Mouse (Mus musculus): ENCODE results near the gene Bet1l. TPM values are rescaled to one million over a fixed set of nuclear protein-coding genes. Genes with fewer than 3 reads are reported as not detected.

Bet1l gene
- polyA plus RNA-seq, 1 experiment from 2014 or later = 55.3 TPM

GRCm38 (mm10) chr7:140877364-140877763 is 20.0 kb upstream of the Bet1l start:
- no peak for ATAC-seq (ENCODE audit: insufficient number of reproducible peaks, insufficient read depth, low FRiP score, low read depth)

DNA sequence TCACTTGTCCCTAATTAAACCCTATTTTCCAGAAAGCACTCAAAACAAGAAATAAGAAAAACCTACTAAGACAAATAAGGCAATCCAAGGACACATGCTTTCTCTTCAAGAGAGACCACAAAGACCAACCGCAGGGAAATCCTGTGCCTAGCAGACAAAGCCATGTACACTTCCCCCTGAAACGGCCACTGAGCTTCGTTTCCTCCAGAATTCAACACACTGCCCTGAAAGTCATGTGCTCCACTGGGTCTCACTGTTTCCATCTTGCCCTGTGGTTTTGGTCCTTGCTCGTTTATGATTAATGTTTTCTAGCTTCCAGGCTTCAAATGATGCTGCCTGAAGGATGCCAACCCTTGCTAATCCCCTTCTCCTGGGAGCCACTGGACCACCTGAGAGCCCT is 16.8 kb upstream of the Bet1l start:
- 92% methylated on average over 4 of the region's 4 CpGs for WGBS

More at GRCm38 (mm10) chr7:140877364-140877763, 20.0 kb upstream of the Bet1l start:
- Histone ChIP-seq H3K27me3 (ENCODE audit: control insufficient read depth, insufficient read depth, low read length) (no peaks in the 10 kb centered on the region), H3K4me3 (ENCODE audit: low read depth, low read length) (no peak overlapping the region), H3K9ac (replicated peaks; ENCODE audit: low read depth, low read length) (no peak overlapping the region), H3K9me3 (ENCODE audit: control insufficient read depth, low read depth, low read length) (no peaks in the 10 kb centered on the region), H3K27ac (ENCODE audit: low read length) (no peak overlapping the region), H3K4me1 (ENCODE audit: control insufficient read depth, insufficient read depth, low read length) (peaks cover 7% of the 10 kb centered on the region; the same call in 1 of the 2 replicates), H3K36me3 (ENCODE audit: control insufficient read depth, insufficient read depth, low read length) (peaks cover 8% of the 10 kb centered on the region; the same call in 1 of the 2 replicates), H3K4me2 (replicated peaks; ENCODE audit: low read depth, low read length) (no peak overlapping the region)
- WGBS = 73% methylated on average over 6 of the region's 6 CpGs

DNA sequence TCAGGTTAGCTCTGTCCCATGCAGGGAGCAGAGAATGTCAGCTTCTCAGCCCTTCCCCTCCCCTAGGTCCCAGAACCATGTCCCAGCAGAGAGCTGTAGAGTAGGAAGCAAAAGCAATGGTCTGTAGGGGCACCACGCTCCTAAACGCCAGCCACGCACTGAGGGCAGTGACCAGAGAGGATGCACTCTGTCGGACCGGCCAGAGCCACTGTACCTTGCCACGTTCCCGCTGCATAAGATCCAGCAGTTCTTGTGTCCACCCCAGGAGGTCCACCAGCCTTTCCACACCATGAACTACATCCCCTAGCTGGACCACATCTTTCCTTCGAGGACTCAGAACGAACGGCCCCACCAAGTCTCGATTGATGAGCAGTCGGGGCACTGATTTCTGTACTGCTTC is 7.4 kb upstream of the Bet1l start:
- Histone ChIP-seq H3K27me3 (ENCODE audit: control insufficient read depth, insufficient read depth, low read length) (no peaks in the 10 kb centered on the region), H3K9me3 (ENCODE audit: control insufficient read depth, low read depth, low read length) (no peaks in the 10 kb centered on the region), H3K27ac (ENCODE audit: low read length) (no peak overlapping the region), H3K4me2 (replicated peaks; ENCODE audit: low read depth, low read length) (no peak overlapping the region), H3K9ac (replicated peaks; ENCODE audit: low read depth, low read length) (no peak overlapping the region), H3K4me3 (ENCODE audit: low read depth, low read length) (no peak overlapping the region), H3K36me3 (ENCODE audit: control insufficient read depth, insufficient read depth, low read length) (peaks cover 38% of the 10 kb centered on the region), H3K4me1 (ENCODE audit: control insufficient read depth, insufficient read depth, low read length) (no peaks in the 10 kb centered on the region)
- no peak for ATAC-seq (ENCODE audit: insufficient number of reproducible peaks, insufficient read depth, low FRiP score, low read depth)
- 90% methylated on average over 12 of the region's 12 CpGs for WGBS

More for the DNA sequence above, 16.8 kb upstream of the Bet1l start:
- peaks cover 14% of the 10 kb centered on the region; the same call in 1 of the 2 replicates for H3K36me3 ChIP-seq (ENCODE audit: control insufficient read depth, insufficient read depth, low read length)
- H3K4me3 ChIP-seq (ENCODE audit: low read depth, low read length) = no peak overlapping the region
- H3K4me1 ChIP-seq (ENCODE audit: control insufficient read depth, insufficient read depth, low read length) = no peaks in the 10 kb centered on the region
- ATAC-seq (ENCODE audit: insufficient number of reproducible peaks, insufficient read depth, low FRiP score, low read depth) = no peak
- no peak overlapping the region for H3K27ac ChIP-seq (ENCODE audit: low read length)
- H3K27me3 ChIP-seq (ENCODE audit: control insufficient read depth, insufficient read depth, low read length) = no peaks in the 10 kb centered on the region
- H3K9ac ChIP-seq (replicated peaks; ENCODE audit: low read depth, low read length) = no peak overlapping the region
- H3K4me2 ChIP-seq (replicated peaks; ENCODE audit: low read depth, low read length) = no peak overlapping the region
- H3K9me3 ChIP-seq (ENCODE audit: control insufficient read depth, low read depth, low read length) = no peaks in the 10 kb centered on the region

DNA sequence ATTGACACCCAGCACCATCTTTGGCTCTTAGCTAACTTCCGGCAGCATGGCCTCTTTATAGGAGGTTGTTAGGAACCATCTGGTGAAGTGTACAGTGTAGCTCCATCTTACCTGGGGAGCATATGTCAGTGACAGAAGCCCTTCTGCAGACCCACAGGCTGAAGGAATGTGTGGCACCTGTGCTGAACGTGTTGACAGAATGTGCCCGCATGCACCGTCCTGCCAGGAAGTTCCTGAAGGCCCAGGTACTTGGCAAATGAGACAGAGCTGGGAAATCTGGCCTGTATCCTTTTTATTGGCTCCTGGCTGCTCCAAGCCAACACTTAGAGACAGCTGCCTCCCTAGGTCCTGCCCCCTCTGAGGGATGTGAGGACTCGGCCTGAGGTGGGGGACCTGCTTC is 3.4 kb upstream of the Bet1l start:
- peaks cover 7% of the 10 kb centered on the region for H3K4me1 ChIP-seq (ENCODE audit: control insufficient read depth, insufficient read depth, low read length)
- H3K36me3 ChIP-seq (ENCODE audit: control insufficient read depth, insufficient read depth, low read length) = peaks cover 53% of the 10 kb centered on the region
- no peaks in the 10 kb centered on the region for H3K27me3 ChIP-seq (ENCODE audit: control insufficient read depth, insufficient read depth, low read length)
- H3K4me3 ChIP-seq (ENCODE audit: low read depth, low read length) = no peak overlapping the region
- H3K9me3 ChIP-seq (ENCODE audit: control insufficient read depth, low read depth, low read length) = no peaks in the 10 kb centered on the region
- H3K4me2 ChIP-seq (replicated peaks; ENCODE audit: low read depth, low read length) = no peak overlapping the region
- no peak overlapping the region for H3K27ac ChIP-seq (ENCODE audit: low read length)
- H3K9ac ChIP-seq (replicated peaks; ENCODE audit: low read depth, low read length) = no peak overlapping the region
- ATAC-seq (ENCODE audit: insufficient number of reproducible peaks, insufficient read depth, low FRiP score, low read depth) = no peak
- WGBS = 82% methylated on average over 5 of the region's 5 CpGs

DNA sequence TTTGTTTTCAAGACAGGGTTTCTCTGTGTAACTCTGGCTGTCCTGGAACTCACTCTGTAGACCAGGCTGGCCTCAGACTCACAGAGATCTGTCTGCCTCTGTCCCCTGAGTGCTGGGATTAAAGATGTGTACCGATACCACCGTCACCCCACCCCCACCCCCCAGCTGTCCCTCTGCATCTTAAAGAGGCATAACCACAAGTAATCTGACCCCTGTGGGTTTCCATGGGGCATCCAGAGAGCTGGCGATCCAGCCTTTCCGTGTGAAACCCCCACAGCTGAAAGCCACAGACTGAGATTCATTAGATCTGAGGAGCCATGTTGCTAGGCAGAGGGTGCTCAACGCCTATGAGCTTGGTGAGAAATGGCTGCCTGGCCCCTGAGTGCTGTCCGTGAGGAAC is 2.6 kb upstream of the Bet1l start:
- no peak overlapping the region for H3K4me2 ChIP-seq (replicated peaks; ENCODE audit: low read depth, low read length)
- WGBS = 74% methylated on average over 6 of the region's 6 CpGs
- H3K36me3 ChIP-seq (ENCODE audit: control insufficient read depth, insufficient read depth, low read length) = peaks cover 53% of the 10 kb centered on the region
- no peak for ATAC-seq (ENCODE audit: insufficient number of reproducible peaks, insufficient read depth, low FRiP score, low read depth)
- no peaks in the 10 kb centered on the region for H3K27me3 ChIP-seq (ENCODE audit: control insufficient read depth, insufficient read depth, low read length)
- H3K4me3 ChIP-seq (ENCODE audit: low read depth, low read length) = no peak overlapping the region
- peaks cover 12% of the 10 kb centered on the region for H3K4me1 ChIP-seq (ENCODE audit: control insufficient read depth, insufficient read depth, low read length)
- H3K9me3 ChIP-seq (ENCODE audit: control insufficient read depth, low read depth, low read length) = no peaks in the 10 kb centered on the region
- no peak overlapping the region for H3K27ac ChIP-seq (ENCODE audit: low read length)
- H3K9ac ChIP-seq (replicated peaks; ENCODE audit: low read depth, low read length) = no peak overlapping the region

GRCm38 (mm10) chr7:140858746-140859145 is 1.4 kb upstream of the Bet1l start:
- no peak overlapping the region for H3K27ac ChIP-seq (ENCODE audit: low read length)
- H3K4me2 ChIP-seq (replicated peaks; ENCODE audit: low read depth, low read length) = peak overlapping the region; percentile 99; the same call in 1 of the 2 replicates
- H3K4me1 ChIP-seq (ENCODE audit: control insufficient read depth, insufficient read depth, low read length) = peaks cover 13% of the 10 kb centered on the region
- 94% methylated on average over 8 of the region's 8 CpGs for WGBS
- ATAC-seq (ENCODE audit: insufficient number of reproducible peaks, insufficient read depth, low FRiP score, low read depth) = no peak
- H3K9ac ChIP-seq (replicated peaks; ENCODE audit: low read depth, low read length) = 0 out of 2 replicates have a peak overlapping the region, but pooled peaks have one; percentile 88
- H3K27me3 ChIP-seq (ENCODE audit: control insufficient read depth, insufficient read depth, low read length) = no peaks in the 10 kb centered on the region
- peaks cover 58% of the 10 kb centered on the region for H3K36me3 ChIP-seq (ENCODE audit: control insufficient read depth, insufficient read depth, low read length)
- H3K4me3 ChIP-seq (ENCODE audit: low read depth, low read length) = no peak overlapping the region; the same call in 1 of the 2 replicates
- H3K9me3 ChIP-seq (ENCODE audit: control insufficient read depth, low read depth, low read length) = no peaks in the 10 kb centered on the region

DNA sequence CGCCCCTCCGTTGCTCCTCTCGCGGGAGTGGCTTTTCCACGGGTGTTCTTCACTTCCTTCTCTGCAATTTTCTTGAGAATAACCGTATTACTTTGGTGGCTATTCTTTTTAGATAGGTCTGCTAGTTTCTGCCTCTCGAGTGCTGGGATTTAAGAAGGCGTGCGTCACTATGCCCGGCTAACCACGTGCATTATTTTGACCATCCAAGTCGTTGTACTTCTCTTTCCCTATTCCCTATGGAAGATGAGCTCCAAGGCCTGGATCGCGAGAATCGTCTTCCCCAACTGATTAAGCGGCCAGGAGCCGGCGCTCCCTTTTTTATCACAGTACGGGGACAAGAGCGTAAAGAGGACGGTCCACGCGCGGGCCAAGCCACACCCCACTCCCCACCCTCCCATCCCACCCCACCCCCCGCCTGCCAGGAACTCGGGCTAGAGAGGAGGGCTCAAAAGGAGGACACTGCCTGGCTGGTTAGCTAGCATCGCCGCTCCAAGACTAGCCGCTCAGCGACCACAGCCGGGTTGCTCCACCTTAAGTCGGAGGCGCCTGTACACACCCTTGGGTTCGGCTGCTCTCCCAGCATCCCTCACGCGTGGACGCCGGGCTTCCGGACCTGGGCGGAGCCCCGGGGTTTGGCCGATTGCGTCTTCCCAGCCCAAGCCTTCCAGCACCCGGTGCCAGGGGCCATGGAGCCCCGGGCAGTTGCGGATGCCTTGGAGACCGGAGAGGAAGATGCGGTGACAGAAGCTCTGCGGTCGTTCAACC is 410 bp downstream of the Bet1l start, which contains the start of gene Ric8a:
Ric8a (plus strand) TSS at position 173 of the 765 bp plus-strand sequence.
- Histone ChIP-seq H3K4me3 (ENCODE audit: low read depth, low read length) (peak within 1 kb of the TSS; percentile 87), H3K9me3 (ENCODE audit: control insufficient read depth, low read depth, low read length) (no peaks in the 10 kb centered on the region), H3K27me3 (ENCODE audit: control insufficient read depth, insufficient read depth, low read length) (no peaks in the 10 kb centered on the region), H3K36me3 (ENCODE audit: control insufficient read depth, insufficient read depth, low read length) (peaks cover 50% of the 10 kb centered on the region), H3K4me1 (ENCODE audit: control insufficient read depth, insufficient read depth, low read length) (peaks cover 13% of the 10 kb centered on the region), H3K9ac (replicated peaks; ENCODE audit: low read depth, low read length) (peak within 1 kb of the TSS; percentile 88), H3K4me2 (replicated peaks; ENCODE audit: low read depth, low read length) (peak within 1 kb of the TSS; percentile 99), H3K27ac (ENCODE audit: low read length) (peak within 1 kb of the TSS; percentile 94)
- under 1% methylated on average over 50 of the region's 50 CpGs for WGBS
- peak; percentile 79 for ATAC-seq (ENCODE audit: insufficient number of reproducible peaks, insufficient read depth, low FRiP score, low read depth)

DNA sequence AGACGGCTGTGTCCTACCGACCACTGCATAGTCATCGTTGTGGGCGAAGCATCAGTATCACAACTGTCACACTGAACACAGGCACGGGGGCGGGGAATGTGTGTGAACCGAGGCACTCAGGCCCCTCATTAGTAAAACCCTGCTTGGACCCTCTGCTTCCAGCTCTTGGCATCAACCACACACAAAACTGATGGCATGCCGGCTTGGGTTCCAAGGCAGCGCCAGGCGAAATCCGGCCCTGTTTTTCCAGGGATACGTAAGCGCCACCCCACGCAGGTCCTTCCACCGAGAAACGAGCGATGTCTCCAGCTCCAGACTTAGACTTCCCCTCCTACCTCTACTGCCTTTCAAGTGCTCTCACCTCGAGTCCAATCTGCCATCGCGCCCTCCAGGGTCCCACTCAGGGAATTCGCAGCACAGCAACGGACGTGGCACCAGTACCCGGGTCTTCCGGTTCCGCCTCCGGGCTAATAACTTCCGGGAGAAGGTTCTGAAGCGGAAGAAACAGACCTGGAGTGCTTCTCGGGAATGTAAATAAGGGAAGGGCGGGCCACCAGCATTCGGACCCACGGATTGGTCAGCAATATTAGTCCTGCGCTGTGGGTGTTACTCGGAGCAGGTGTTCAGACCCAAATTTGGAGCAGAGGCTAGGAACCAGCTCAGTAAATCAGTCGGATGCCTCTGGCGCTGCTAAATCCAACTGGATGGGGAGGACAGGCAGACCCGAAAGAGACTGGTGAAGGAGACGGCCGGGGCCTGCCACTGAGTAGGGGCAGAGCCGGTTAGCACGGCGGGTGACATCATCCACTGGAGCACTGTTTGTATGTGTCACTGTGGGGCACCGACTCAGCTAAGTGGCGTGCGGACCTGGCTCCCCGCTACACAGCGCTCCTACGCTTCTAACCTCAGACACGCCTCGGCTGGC is 1.3 kb downstream of the Bet1l start, which contains the start of gene Gm45785:
Gm45785 (minus strand) TSS at position 472 of the 925 bp plus-strand sequence.
- Histone ChIP-seq H3K4me1 (ENCODE audit: control insufficient read depth, insufficient read depth, low read length) (peaks cover 13% of the 10 kb centered on the region), H3K9me3 (ENCODE audit: control insufficient read depth, low read depth, low read length) (no peaks in the 10 kb centered on the region), H3K4me3 (ENCODE audit: low read depth, low read length) (peak within 1 kb of the TSS; percentile 87), H3K36me3 (ENCODE audit: control insufficient read depth, insufficient read depth, low read length) (peaks cover 48% of the 10 kb centered on the region), H3K9ac (replicated peaks; ENCODE audit: low read depth, low read length) (peak within 1 kb of the TSS; percentile 88), H3K4me2 (replicated peaks; ENCODE audit: low read depth, low read length) (peak within 1 kb of the TSS; percentile 99), H3K27me3 (ENCODE audit: control insufficient read depth, insufficient read depth, low read length) (no peaks in the 10 kb centered on the region), H3K27ac (ENCODE audit: low read length) (peak within 1 kb of the TSS; percentile 94)
- WGBS = 1% methylated on average over 51 of the region's 51 CpGs
- ATAC-seq (ENCODE audit: insufficient number of reproducible peaks, insufficient read depth, low FRiP score, low read depth) = peak; percentile 87

All from stomach, embryonic 14.5 days (tissue).